In the genomic region with DNA sequence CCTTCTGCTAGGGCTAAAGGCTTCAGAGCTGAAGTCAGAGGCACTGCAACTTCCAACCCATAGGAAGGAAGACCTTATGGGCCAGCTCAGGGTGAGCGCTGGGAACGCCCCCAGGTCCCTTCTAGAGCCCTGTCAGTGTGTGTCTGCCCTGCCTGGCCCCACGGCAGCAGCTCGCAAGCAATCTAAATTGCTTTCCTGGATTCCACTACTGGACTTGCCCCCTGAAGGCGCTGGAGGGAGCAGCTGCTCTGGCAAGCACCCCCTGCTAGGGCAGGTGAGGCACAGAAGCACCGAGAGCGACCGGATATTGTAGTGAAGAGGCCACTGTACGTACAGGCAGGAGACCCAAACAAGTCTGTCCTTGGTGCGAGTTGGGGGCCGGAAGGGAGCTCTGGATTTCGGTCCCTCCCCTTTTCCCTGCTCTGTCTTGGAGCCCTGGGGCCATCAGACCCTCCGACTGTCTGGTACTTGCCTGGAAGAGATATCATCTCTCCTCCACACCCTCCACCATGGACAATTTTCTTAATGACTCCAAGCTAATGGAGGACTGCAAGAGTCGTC, we compare ENCODE assay signal across 9 mouse cellular contexts. TPM values are rescaled to one million over a fixed set of nuclear protein-coding genes. Genes with fewer than 3 reads are reported as not detected.
A peak's percentile ranks its signal among the peaks of the same experiment; 100 is the strongest.
DNase-seq lines count a peak whose midpoint lies in the region; ATAC-seq and TF ChIP-seq lines count a peak whose summit lies in the region.
"Had no signal": no experiment of that assay in that cellular context is flagged by ENCODE, and none has a peak within 500 bp of the region (broad histone marks: within the 10 kb centered on the region; RNA-seq: fewer than 3 reads in every experiment).

No protein-coding gene starts in this region.

- intact Hi-C loops in left cerebral cortex, postnatal 36 days (cut with DNase I): no loop called here

- H3K9ac ChIP-seq in heart, embryonic 13.5 days: peak overlapping the region; percentile 63
- H3K9ac ChIP-seq in limb, embryonic 13.5 days: peak overlapping the region; percentile 53
- peak overlapping the region; percentile 46 for H3K9ac ChIP-seq in midbrain, embryonic 12.5 days (replicated peaks)
- peak overlapping the region; percentile 56 for H3K9ac ChIP-seq in stomach, postnatal 0 days (ENCODE audit: low read length)

- WGBS in heart, embryonic 13.5 days: 1% methylated on average over 14 of the region's 14 CpGs
- 2% methylated on average over 14 of the region's 14 CpGs for WGBS in limb, embryonic 13.5 days
- WGBS in midbrain, embryonic 12.5 days: 6% methylated on average over 14 of the region's 14 CpGs
- WGBS in stomach, postnatal 0 days: 2% methylated on average over 13 of the region's 14 CpGs

- TF ChIP-seq POLR2A in bone marrow macrophage, adult 2 months (IDR thresholded peaks at IDR 0.05; ENCODE audit: borderline replicate concordance, low read depth, low read length): 0 out of 2 replicates have a peak, but pooled peaks have one; percentile 1

- H3K27ac ChIP-seq in bone marrow macrophage, adult 2 months (ENCODE audit: insufficient read depth, low read depth, low read length): peak overlapping the region; percentile 64
- H3K27ac ChIP-seq in heart, embryonic 13.5 days (replicated peaks): no peak overlapping the region
- no peak overlapping the region for H3K27ac ChIP-seq in limb, embryonic 13.5 days
- no peak overlapping the region for H3K27ac ChIP-seq in midbrain, embryonic 12.5 days (replicated peaks)
- peak overlapping the region; percentile 58 for H3K27ac ChIP-seq in stomach, postnatal 0 days (replicated peaks)

- TF ChIP-seq EP300 in stomach, postnatal 0 days (optimal IDR thresholded peaks at IDR 0.05): no peak

- H3K4me3 ChIP-seq in erythroblast, embryonic 14.5 days (replicated peaks): peak overlapping the region; percentile 58
- peak overlapping the region; percentile 71 for H3K4me3 ChIP-seq in bone marrow macrophage, adult 2 months (ENCODE audit: insufficient read depth, low read length)
- peak overlapping the region; percentile 57 for H3K4me3 ChIP-seq in heart, embryonic 13.5 days
- H3K4me3 ChIP-seq in limb, embryonic 13.5 days: peak overlapping the region; percentile 49
- peak overlapping the region; percentile 49 for H3K4me3 ChIP-seq in midbrain, embryonic 12.5 days
- H3K4me3 ChIP-seq in stomach, postnatal 0 days (ENCODE audit: low read depth, low read length): peak overlapping the region; percentile 51

- H3K4me2 ChIP-seq in heart, embryonic 13.5 days: peak overlapping the region; percentile 94
- peak overlapping the region; percentile 89 for H3K4me2 ChIP-seq in limb, embryonic 13.5 days (replicated peaks)
- H3K4me2 ChIP-seq in midbrain, embryonic 12.5 days (replicated peaks): peak overlapping the region; percentile 85
- H3K4me2 ChIP-seq in stomach, postnatal 0 days (replicated peaks; ENCODE audit: low read depth): peak overlapping the region; percentile 74

- H3K9me3 ChIP-seq in erythroblast, embryonic 14.5 days (ENCODE audit: control insufficient read depth, low read length): no peaks in the 10 kb centered on the region
- H3K9me3 ChIP-seq in heart, embryonic 13.5 days: no peaks in the 10 kb centered on the region
- H3K9me3 ChIP-seq in limb, embryonic 13.5 days: no peaks in the 10 kb centered on the region
- no peaks in the 10 kb centered on the region for H3K9me3 ChIP-seq in midbrain, embryonic 12.5 days
- H3K9me3 ChIP-seq in stomach, postnatal 0 days (ENCODE audit: control insufficient read depth, low read length): no peaks in the 10 kb centered on the region

- H3K36me3 ChIP-seq in erythroblast, embryonic 14.5 days (ENCODE audit: control insufficient read depth): no peaks in the 10 kb centered on the region
- no peaks in the 10 kb centered on the region for H3K36me3 ChIP-seq in heart, embryonic 13.5 days
- no peaks in the 10 kb centered on the region for H3K36me3 ChIP-seq in limb, embryonic 13.5 days
- H3K36me3 ChIP-seq in midbrain, embryonic 12.5 days: no peaks in the 10 kb centered on the region
- H3K36me3 ChIP-seq in stomach, postnatal 0 days (ENCODE audit: control insufficient read depth, insufficient read depth, low read length): no peaks in the 10 kb centered on the region

- peak; percentile 15 for DNase-seq in stomach, postnatal 0 days (ENCODE audit: low spot score)
- DNase-seq in left cerebral cortex, postnatal 36 days (ENCODE audit: low spot score in 2 of 2): no peak

- no peak for TF ChIP-seq CTCF in bone marrow macrophage, adult 2 months (IDR thresholded peaks at IDR 0.05; ENCODE audit: low read depth, low read length)
- TF ChIP-seq CTCF in stomach, postnatal 0 days (IDR thresholded peaks at IDR 0.05; ENCODE audit: low read depth): peak; percentile 50

- peaks cover 15% of the 10 kb centered on the region for H3K4me1 ChIP-seq in erythroblast, embryonic 14.5 days (ENCODE audit: control insufficient read depth)
- peaks cover 40% of the 10 kb centered on the region for H3K4me1 ChIP-seq in bone marrow macrophage, adult 2 months (ENCODE audit: control insufficient read depth, insufficient read depth, low read length)
- peaks cover 10% of the 10 kb centered on the region for H3K4me1 ChIP-seq in heart, embryonic 13.5 days
- H3K4me1 ChIP-seq in limb, embryonic 13.5 days: peaks cover 14% of the 10 kb centered on the region
- H3K4me1 ChIP-seq in midbrain, embryonic 12.5 days: peaks cover 9% of the 10 kb centered on the region
- 0 out of 2 replicates have a peak, but pooled peaks cover 2% of the 10 kb centered on the region for H3K4me1 ChIP-seq in stomach, postnatal 0 days (replicated peaks; ENCODE audit: control insufficient read depth, insufficient read depth)

- no peak for ATAC-seq in erythroblast, adult 5-6 weeks (replicated peaks; ENCODE audit: low FRiP score, poor library complexity, severe bottlenecking)
- no peak; the same call in 1 of the 2 replicates for ATAC-seq in heart, embryonic 13.5 days (ENCODE audit: extremely low read depth, insufficient number of reproducible peaks, low FRiP score, low TSS enrichment)
- peak; percentile 78 for ATAC-seq in limb, embryonic 13.5 days (ENCODE audit: low FRiP score, low read depth)
- peak; percentile 74 for ATAC-seq in midbrain, embryonic 12.5 days (ENCODE audit: low FRiP score, low read depth)
- ATAC-seq in stomach, postnatal 0 days (ENCODE audit: low FRiP score, low TSS enrichment): peak; percentile 53; the same call in 1 of the 2 replicates

- H3K27me3 ChIP-seq in erythroblast, embryonic 14.5 days (ENCODE audit: control insufficient read depth): peaks cover 23% of the 10 kb centered on the region
- peaks cover 49% of the 10 kb centered on the region for H3K27me3 ChIP-seq in heart, embryonic 13.5 days (replicated peaks)
- H3K27me3 ChIP-seq in limb, embryonic 13.5 days: peaks cover 29% of the 10 kb centered on the region
- peaks cover 36% of the 10 kb centered on the region for H3K27me3 ChIP-seq in midbrain, embryonic 12.5 days
- H3K27me3 ChIP-seq in stomach, postnatal 0 days (ENCODE audit: control insufficient read depth, insufficient read depth, low read length): no peaks in the 10 kb centered on the region

RNA-seq across cellular contexts. Expression of a gene that starts 0.5 kb away (rescaled TPM):
- 0.01 and 0.02 TPM in 2 replicates for polyA plus RNA-seq in erythroblast, embryonic 14.5 days (2012)
- 0.21 and 1.7 TPM in 2 replicates for total RNA-seq in erythroblast, adult 5-6 weeks (2015; ENCODE audit: low replicate concordance)
- 0.42 and 0.85 TPM in 2 replicates for total RNA-seq in erythroblast, adult 5-6 weeks (2017; ENCODE audit: low replicate concordance)
- 6.1 and 8.4 TPM in 2 replicates for polyA plus RNA-seq in bone marrow macrophage, adult 2 months (2012; ENCODE audit: insufficient read depth, insufficient read length, missing spikeins)
- polyA plus RNA-seq in heart, embryonic 13.5 days (2015; fragmentation: Nextera tagmentation; extraction: Ambion mirVana): 0.12 and 0.13 TPM in 2 replicates
- polyA plus RNA-seq in limb, embryonic 13.5 days (2015; fragmentation: Nextera tagmentation; extraction: Ambion mirVana): 0.54 and 0.55 TPM in 2 replicates
- polyA plus RNA-seq in midbrain, embryonic 12.5 days (2016; fragmentation: Nextera tagmentation; extraction: Ambion mirVana): 0.10 TPM in 1 of 2 replicates, not detected in the other
- 1.4 and 1.6 TPM in 2 replicates for polyA plus RNA-seq in stomach, postnatal 0 days (2015; fragmentation: Nextera tagmentation; extraction: Ambion mirVana)
- total RNA-seq in left cerebral cortex, postnatal 36 days (2021): under 1 TPM; 0.25 to 0.27 TPM
- total RNA-seq: MEL had no signal

Comparison
In these comparisons a context has a peak if more than half of its experiments do, and no peak if none do; other contexts are left out.
1. ATAC-seq: peak in limb, embryonic 13.5 days (single experiment), midbrain, embryonic 12.5 days (single experiment) and stomach, postnatal 0 days (single experiment); none in erythroblast, adult 5-6 weeks (single experiment) and heart, embryonic 13.5 days (single experiment).
2. H3K27ac ChIP-seq: peak in bone marrow macrophage, adult 2 months (single experiment) and stomach, postnatal 0 days (single experiment); none in heart, embryonic 13.5 days (single experiment), limb, embryonic 13.5 days (single experiment) and midbrain, embryonic 12.5 days (single experiment).
3. Peak in every context shown above with its lines, with median percentiles within 50 percentile points of each other: H3K4me3 ChIP-seq, H3K4me2 ChIP-seq and H3K9ac ChIP-seq.